Mouse (Mus musculus) gastrocnemius, postnatal 14 days (tissue): ENCODE data around the gene Pcbp1. TPM values are rescaled to one million over a fixed set of nuclear protein-coding genes. Genes with fewer than 3 reads are reported as not detected.
"Not testable (repeated sequence)": the region's sequence is repeated elsewhere in the genome, so short reads cannot be mapped to it uniquely, and the experiment has no call there.

Experiments
- DNase-seq: peaks from one replicate; pipeline ENCODE4 v3.0.0; 2021; ENCODE audit warnings: mixed read lengths
- intact Hi-C: fragments of 180-260 bp; cut with DNase I; formaldehyde crosslinking; loops from one replicate; pipeline ENCODE4 v1.15.1; 2025; ENCODE audit warnings: low total_unique reads
- long read RNA-seq, 2 experiments: library from polyadenylated mRNA; stranded (forward); transcript quantifications; one replicate each; pipeline ENCODE4 v2.0.0; 2021
- total RNA-seq, 2 experiments: library from RNA; stranded (reverse); gene quantifications; 2 replicates each; pipeline ENCODE4 v1.2.3; 2021

The Pcbp1 gene
- total RNA-seq, result 100 to 1,000 TPM; 128 to 164 TPM
- long read RNA-seq, experiment 1, transcript Pcbp1-201 (1 exons, 1,830 nt), result major isoform, 161 of 161 reads
- long read RNA-seq, experiment 1, partial matches to known transcripts, result 0 of 161 reads
- long read RNA-seq, experiment 1, other reads (novel, unspliced or antisense), result 0 of 161 reads
- long read RNA-seq, experiment 2, transcript Pcbp1-201 (1 exons, 1,830 nt), result major isoform, 195 of 195 reads
- long read RNA-seq, experiment 2, partial matches to known transcripts, result 0 of 195 reads
- long read RNA-seq, experiment 2, other reads (novel, unspliced or antisense), result 0 of 195 reads

- intact Hi-C loops, result loop anchor here (5.0 kb wide), 1 partner anchor 54 kb away; no protein-coding TSS in a partner anchor
- peak; percentile 99 for DNase-seq
These were observed at the start of gene Pcbp1 for GRCm38 (mm10) chr6:86526032-86526960. Gene Pcbp1 (minus strand): TSS chr6:86526321.

DNA sequence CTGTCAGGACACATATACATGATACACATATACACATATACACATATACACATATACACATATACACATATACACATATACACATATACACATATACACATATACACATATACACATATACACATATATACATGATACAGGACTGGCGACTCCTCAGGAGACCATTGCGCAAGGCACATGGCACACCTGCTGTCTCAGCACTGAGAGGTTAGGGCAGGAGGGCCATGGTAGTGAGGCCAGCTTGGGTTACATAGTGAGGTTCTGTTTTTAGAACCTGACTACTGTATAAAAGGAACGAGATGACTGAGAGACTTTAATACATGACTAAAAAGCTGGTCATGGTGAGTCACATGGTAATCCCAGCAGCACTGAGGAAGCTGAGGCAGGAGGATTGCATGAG lies 48.4 kb upstream of the Pcbp1 start:
- intact Hi-C loops, result no loop called here
- no peak for DNase-seq

GRCm38 (mm10) chr6:86570830-86571229 lies 44.7 kb upstream of the Pcbp1 start:
- intact Hi-C loops, result no loop called here

DNA sequence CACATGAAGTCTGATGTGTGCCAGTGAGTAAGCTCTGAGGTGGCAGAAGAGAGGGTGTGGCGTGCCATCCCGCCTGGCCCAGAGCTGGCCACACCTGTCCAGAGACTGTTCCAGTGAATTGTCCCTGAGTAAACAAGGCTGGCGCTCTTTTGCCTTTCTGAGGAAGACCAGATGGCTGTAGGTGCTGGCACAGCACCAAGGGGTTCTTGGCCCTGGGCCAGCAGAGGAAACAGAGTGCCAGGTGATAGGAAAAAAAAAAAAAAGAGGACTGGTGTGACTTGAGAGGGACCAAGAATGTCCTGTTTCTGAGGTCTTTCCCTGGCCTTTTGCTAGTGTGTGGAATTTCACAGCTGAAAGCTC lies 43.3 kb upstream of the Pcbp1 start:
- no peak for DNase-seq
- intact Hi-C loops, result no loop called here

More at GRCm38 (mm10) chr6:86570830-86571229, 44.7 kb upstream of the Pcbp1 start:
- no peak for DNase-seq

GRCm38 (mm10) chr6:86568816-86569460 lies 42.8 kb upstream of the Pcbp1 start:
- intact Hi-C loops, result no loop called here
- no peak for DNase-seq

DNA sequence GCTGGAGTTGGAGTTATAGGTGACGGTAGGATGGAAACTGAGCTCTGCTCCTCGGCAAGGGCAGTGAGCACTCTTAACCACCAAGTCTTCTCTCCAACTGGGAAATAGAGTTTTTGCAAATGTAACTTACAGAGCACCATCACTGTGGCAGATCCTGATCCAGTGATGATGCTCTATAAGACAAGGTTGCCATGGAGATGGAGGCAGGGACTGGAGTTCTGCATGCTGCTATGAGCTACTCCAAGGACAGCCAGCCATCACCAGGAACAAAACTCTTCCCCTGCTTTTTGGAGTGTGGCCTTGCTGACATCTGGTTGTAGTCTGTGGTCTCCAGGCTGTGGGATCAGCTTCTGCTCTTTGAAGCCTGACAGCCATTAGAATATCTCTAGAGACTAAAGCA lies 39.7 kb upstream of the Pcbp1 start:
- DNase-seq, result no peak
- intact Hi-C loops, result no loop called here

DNA sequence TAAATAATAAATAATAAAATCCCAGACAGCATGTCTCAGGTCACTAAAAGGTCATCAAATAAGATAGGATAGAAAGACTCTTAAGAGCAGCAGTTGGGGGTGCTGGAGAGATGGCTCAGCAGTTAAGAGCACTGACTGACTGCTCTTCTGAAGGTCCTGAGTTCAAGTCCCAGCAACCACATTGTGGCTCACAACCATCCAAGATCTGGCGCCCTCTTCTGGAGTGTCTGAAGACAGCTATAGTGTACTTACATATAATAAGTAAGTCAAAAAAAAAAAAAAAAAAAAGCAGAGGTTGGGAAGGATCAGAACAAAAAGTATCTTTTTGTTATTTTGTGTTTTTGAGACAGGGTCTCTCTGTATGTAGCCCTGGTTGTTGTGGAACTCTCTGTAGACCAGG lies 31.1 kb upstream of the Pcbp1 start:
- intact Hi-C loops, result not testable (repeated sequence)

GRCm38 (mm10) chr6:86556345-86557058 lies 30.4 kb upstream of the Pcbp1 start:
- intact Hi-C loops, result no loop called here
- no peak for DNase-seq

More for the DNA sequence above, 31.1 kb upstream of the Pcbp1 start:
- not testable (repeated sequence) for DNase-seq

- intact Hi-C loops, result no loop called here
These were observed 24.5 kb upstream of the Pcbp1 start for GRCm38 (mm10) chr6:86550587-86550986.

DNA sequence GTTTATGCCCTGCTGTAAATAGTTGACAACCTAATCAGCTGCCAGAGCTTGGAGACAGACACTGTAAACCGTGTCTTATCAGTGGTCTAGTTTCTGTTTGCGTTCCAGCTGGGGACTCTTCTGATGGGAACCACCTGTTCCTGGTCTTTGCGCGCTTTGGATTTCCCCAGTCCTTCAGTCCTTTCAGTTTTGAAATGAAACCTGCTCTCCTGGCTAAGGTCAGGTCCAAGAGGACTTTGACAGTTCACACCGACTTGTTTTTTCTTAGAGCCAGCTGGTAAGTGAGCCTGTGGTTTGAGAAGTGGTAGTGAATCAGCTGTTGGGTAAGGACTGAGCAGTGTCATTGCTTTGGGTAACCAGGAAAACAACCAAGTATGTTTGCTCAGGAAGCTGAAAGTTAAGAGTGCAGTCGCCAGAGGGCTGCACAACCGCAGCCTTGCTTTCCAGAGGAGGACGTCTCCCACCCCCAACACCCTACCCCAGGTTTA lies 21.8 kb upstream of the Pcbp1 start:
- intact Hi-C loops, result no loop called here
- DNase-seq, result peak; percentile 9

More at GRCm38 (mm10) chr6:86550587-86550986, 24.5 kb upstream of the Pcbp1 start:
- DNase-seq, result no peak

- no peak for DNase-seq
- intact Hi-C loops, result no loop called here
These were observed 21.2 kb upstream of the Pcbp1 start for GRCm38 (mm10) chr6:86547228-86547755.

- no peak for DNase-seq
- intact Hi-C loops, result no loop called here
These were observed 19.1 kb upstream of the Pcbp1 start for GRCm38 (mm10) chr6:86545236-86545635.

DNA sequence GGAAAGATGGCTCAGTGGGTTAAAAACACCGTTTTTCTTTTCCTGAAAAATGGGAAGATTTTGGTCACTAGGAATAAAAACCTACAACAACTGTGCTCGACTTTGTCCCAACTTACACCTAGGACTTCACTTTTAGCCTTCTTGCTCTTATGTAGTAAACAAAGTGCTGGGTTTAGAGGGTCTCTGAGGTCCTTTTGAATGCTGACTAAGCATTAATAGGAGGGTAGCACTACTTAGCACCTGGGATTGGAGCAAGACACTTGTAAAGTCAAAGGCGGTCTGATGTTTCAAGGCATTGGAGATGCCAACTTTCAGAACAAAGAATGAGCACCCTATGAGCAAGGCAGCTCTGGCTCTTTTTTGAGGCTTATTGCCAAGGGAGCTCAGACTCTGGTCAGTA lies 17.7 kb upstream of the Pcbp1 start:
- DNase-seq, result no peak
- intact Hi-C loops, result loop anchor here (5.0 kb wide), 1 partner anchor 128 kb away; no protein-coding TSS in a partner anchor

DNA sequence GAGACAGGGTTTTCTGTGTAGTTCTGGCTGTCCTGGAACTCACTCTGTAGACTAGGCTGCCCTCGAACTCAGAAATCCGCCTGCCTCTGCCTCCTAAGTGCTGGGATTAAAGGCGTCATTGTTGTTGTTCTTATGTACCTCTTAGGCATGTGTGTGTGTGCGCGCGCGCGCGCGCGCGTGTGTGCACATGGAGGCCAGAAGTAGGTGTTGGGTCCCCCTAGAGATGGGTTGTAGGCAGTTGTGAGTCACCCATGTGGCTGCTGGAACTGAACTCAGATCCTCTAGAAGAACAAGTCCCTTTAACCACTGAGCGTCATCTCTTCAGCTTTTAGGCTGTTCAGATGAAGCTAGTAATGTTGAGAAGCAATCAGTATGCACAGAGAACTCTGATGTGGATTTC lies 16.9 kb upstream of the Pcbp1 start:
- intact Hi-C loops, result loop anchor here (5.0 kb wide), 1 partner anchor 129 kb away; no protein-coding TSS in a partner anchor
- no peak for DNase-seq

- intact Hi-C loops, result loop anchor here (5.0 kb wide), 1 partner anchor 131 kb away; no protein-coding TSS in a partner anchor
These were observed 15.5 kb upstream of the Pcbp1 start for GRCm38 (mm10) chr6:86541650-86542049.

DNA sequence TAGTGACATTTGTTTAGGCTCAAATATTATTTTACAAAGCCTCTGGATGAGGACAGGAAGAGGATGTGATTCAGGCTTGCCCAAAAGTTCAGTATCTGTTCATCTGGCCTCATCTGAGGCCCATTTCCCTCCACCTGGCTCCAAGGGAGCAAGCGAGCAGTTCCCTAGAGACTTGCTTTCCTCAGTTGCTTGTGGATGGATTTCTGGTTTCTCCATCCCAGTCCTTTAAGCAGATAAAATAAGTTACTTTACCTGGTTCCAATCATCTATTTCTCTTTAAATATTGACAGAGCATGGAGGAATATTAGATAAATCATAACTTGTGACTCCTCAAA lies 2.3 kb upstream of the Pcbp1 start:
- intact Hi-C loops, result loop anchor here (5.0 kb wide), 1 partner anchor 56 kb away; no protein-coding TSS in a partner anchor
- DNase-seq, result no peak

More at GRCm38 (mm10) chr6:86541650-86542049, 15.5 kb upstream of the Pcbp1 start:
- DNase-seq, result no peak

GRCm38 (mm10) chr6:86527766-86528450 lies 1.8 kb upstream of the Pcbp1 start:
- DNase-seq, result no peak
- intact Hi-C loops, result loop anchor here (5.0 kb wide), 1 partner anchor 56 kb away; no protein-coding TSS in a partner anchor
